Mouse (Mus musculus): ENCODE measurements around the gene Gm13290.
"Not testable (repeated sequence)": the region's sequence is repeated elsewhere in the genome, so short reads cannot be mapped to it uniquely, and the experiment has no call there.

The Gm13290 gene

DNA sequence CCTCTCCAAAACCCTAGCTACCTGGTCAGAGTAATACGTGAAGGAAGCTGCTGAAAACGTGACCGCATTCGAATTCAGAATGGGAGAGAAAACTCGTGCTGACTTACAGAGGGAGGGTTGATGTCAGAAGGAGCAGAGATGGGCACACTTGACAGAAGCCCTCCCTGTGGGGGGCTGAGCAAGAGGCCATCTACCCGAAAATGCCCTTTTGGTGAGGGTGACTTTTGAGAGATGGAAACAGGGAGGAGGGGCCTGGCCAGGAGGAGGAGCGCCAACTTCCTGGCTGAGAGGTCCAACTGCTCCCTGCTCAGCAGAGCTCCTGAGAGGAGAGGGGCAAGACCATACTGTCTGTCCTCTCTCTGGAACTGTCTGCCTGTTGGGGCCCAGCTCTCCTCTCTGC is 8.2 kb downstream of the Gm13290 start, which contains the start of gene Ifnz:
Gene Ifnz, plus strand, starts transcription at position 301 of the 400 bp plus-strand sequence.
- not testable (repeated sequence) for DNase-seq (ENCODE audit: low spot score)

GRCm38 (mm10) chr4:88782335-88782734 is 8.7 kb downstream of the Gm13290 start:
- not testable (repeated sequence) for DNase-seq (ENCODE audit: low spot score)

- DNase-seq (ENCODE audit: low spot score), result not testable (repeated sequence)
These were observed 11.8 kb downstream of the Gm13290 start, which contains the start of gene Gm13276 for GRCm38 (mm10) chr4:88785409-88785808. TSS of gene Gm13276 (plus strand) at chr4:88785709.

DNA sequence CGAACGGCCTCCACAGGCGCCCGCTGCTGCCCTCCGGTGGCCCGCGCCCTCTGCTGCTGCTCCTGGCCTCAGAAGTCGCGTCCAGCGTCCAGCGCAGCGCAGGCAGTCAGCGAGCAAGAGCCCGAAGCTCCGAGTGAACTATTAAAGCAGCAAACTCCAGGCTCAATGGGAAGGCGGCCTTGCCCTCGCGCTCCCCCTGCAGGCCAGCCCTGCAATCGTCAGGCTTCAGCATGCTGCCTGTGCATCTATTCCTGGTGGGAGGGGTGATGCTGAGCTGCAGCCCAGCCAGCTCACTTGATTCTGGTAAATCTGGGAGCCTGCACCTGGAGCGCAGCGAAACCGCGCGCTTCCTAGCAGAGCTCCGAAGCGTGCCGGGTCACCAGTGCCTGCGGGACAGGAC is 14.8 kb downstream of the Gm13290 start, which contains the start of gene Gm13277:
Gene Gm13277, plus strand, starts transcription at position 231 of the 400 bp plus-strand sequence.
- peak; percentile 73 for DNase-seq (ENCODE audit: low spot score)

- not testable (repeated sequence) for DNase-seq (ENCODE audit: low spot score)
These were observed 17.6 kb downstream of the Gm13290 start, which contains the start of gene Gm13278 for GRCm38 (mm10) chr4:88791250-88791649. TSS of gene Gm13278 (plus strand) at chr4:88791550.

GRCm38 (mm10) chr4:88793936-88794675 is 20.5 kb downstream of the Gm13290 start, which contains the start of gene Gm13275:
TSS of gene Gm13275 (plus strand) at chr4:88794487.
- peak; percentile 57 for DNase-seq (ENCODE audit: low spot score)

- not testable (repeated sequence) for DNase-seq (ENCODE audit: low spot score)
These were observed 23.5 kb downstream of the Gm13290 start, which contains the start of gene Gm13279 for GRCm38 (mm10) chr4:88797097-88797496. TSS of gene Gm13279 (plus strand) at chr4:88797397.

DNA sequence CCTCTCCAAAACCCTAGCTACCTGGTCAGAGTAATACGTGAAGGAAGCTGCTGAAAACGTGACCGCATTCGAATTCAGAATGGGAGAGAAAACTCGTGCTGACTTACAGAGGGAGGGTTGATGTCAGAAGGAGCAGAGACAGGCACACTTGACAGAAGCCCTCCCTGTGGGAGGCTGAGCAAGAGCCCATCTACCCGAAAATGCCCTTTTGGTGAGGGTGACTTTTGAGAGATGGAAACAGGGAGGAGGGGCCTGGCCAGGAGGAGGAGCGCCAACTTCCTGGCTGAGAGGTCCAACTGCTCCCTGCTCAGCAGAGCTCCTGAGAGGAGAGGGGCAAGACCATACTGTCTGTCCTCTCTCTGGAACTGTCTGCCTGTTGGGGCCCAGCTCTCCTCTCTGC is 25.7 kb downstream of the Gm13290 start, which contains the start of gene Gm13285:
Gene Gm13285, plus strand, starts transcription at position 301 of the 400 bp plus-strand sequence.
- not testable (repeated sequence) for DNase-seq (ENCODE audit: low spot score)

DNA sequence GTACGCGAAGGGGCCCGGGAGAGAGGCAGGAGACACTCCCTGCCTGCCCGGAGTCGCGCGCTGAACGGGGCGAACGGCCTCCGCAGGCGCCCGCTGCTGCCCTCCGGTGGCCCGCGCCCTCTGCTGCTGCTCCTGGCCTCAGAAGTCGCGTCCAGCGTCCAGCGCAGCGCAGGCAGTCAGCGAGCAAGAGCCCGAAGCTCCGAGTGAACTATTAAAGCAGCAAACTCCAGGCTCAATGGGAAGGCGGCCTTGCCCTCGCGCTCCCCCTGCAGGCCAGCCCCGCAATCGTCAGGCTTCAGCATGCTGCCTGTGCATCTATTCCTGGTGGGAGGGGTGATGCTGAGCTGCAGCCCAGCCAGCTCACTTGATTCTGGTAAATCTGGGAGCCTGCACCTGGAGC is 29.3 kb downstream of the Gm13290 start, which contains the start of gene Gm13287:
Gene Gm13287, plus strand, starts transcription at position 301 of the 400 bp plus-strand sequence.
- not testable (repeated sequence) for DNase-seq (ENCODE audit: low spot score)

DNA sequence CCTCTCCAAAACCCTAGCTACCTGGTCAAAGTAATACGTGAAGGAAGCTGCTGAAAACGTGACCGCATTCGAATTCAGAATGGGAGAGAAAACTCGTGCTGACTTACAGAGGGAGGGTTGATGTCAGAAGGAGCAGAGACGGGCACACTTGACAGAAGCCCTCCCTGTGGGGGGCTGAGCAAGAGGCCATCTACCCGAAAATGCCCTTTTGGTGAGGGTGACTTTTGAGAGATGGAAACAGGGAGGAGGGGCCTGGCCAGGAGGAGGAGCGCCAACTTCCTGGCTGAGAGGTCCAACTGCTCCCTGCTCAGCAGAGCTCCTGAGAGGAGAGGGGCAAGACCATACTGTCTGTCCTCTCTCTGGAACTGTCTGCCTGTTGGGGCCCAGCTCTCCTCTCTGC is 31.6 kb downstream of the Gm13290 start, which contains the start of gene Gm13288:
Gene Gm13288, plus strand, starts transcription at position 301 of the 400 bp plus-strand sequence.
- DNase-seq (ENCODE audit: low spot score), result not testable (repeated sequence)

DNA sequence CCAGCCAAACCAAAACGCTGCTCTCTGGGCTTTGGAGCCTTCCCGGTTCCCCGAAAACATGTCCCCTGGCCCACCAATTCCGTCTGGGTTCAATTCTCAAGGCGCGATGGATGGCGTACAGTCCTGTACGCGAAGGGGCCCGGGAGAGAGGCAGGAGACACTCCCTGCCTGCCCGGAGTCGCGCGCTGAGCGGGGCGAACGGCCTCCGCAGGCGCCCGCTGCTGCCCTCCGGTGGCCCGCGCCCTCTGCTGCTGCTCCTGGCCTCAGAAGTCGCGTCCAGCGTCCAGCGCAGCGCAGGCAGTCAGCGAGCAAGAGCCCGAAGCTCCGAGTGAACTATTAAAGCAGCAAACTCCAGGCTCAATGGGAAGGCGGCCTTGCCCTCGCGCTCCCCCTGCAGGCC is 32.1 kb downstream of the Gm13290 start:
- peak; percentile 5 for DNase-seq (ENCODE audit: low spot score)

GRCm38 (mm10) chr4:88815928-88816327 is 42.3 kb downstream of the Gm13290 start, which contains the start of gene Ifna7:
TSS of gene Ifna7 (plus strand) at chr4:88816228.
- DNase-seq (ENCODE audit: low spot score), result no peak

DNA sequence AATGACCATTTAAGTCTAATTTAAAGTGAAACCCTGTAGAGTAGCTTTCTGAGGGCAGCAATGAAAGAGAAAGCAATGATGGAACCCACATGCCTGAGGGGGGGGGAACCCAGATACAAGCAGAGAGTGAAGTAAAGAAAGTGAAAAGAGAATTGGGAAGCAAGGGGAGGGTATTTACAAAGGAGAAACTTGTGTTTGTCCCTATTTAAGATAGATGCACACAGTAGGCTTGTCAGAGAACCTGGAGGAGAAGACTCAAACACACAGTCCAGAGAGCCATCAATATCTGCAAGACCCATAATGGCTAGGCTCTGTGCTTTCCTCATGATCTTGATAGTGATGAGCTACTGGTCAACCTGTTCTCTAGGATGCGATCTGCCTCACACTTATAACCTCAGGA is 46.0 kb downstream of the Gm13290 start, which contains the start of gene Ifna11:
Gene Ifna11, plus strand, starts transcription at position 301 of the 400 bp plus-strand sequence.
- DNase-seq (ENCODE audit: low spot score), result no peak

- DNase-seq (ENCODE audit: low spot score), result peak; percentile 8
These were observed 49.4 kb downstream of the Gm13290 start for GRCm38 (mm10) chr4:88822995-88823394.
